Comparison of ENCODE assay signal across 8 mouse cellular contexts in the genomic region with DNA sequence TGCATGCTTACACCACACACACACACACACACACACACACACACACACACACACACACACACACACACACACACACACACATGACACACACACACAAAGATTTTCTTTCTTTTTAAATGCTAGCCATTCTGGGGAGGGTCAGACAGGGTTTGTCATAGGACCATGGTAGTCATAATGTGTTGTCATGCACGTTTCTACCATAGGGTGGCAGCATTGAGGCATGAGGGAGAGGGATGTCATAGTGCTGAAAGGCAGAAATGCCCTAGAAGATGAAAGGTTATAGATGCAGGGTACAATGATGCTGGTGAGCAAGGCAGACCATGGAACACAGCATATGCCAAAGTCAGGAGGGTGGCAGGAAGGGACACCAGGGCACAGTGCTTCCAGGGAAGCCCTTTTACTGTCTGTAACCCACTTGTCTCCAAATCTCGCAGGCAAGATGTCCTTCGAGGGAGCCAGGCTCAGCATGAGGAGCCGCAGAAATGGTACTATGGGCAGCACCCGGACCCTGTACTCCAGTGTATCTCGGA. TPM values are rescaled to one million over a fixed set of nuclear protein-coding genes. Genes with fewer than 3 reads are reported as not detected.
DNase-seq lines count a peak whose midpoint lies in the region; ATAC-seq and TF ChIP-seq lines count a peak whose summit lies in the region.

No protein-coding gene starts in this region.

- H3K9ac ChIP-seq in liver, adult 2 months (ENCODE audit: low read depth, low read length) = no peak overlapping the region
- no peak overlapping the region for H3K9ac ChIP-seq in liver, embryonic 11.5 days (ENCODE audit: low read depth, low read length)

- H3K4me2 ChIP-seq in liver, embryonic 11.5 days = no peak overlapping the region

- peak; percentile 42 for TF ChIP-seq CTCF in liver, adult 2 months (IDR thresholded peaks at IDR 0.05; ENCODE audit: low read depth, low read length)
- peak; percentile 32; the same call in 1 of the 2 replicates for TF ChIP-seq CTCF in lung, adult 2 months (IDR thresholded peaks at IDR 0.05; ENCODE audit: insufficient read depth, low read length)

- H3K4me3 ChIP-seq in liver, adult 2 months (ENCODE audit: insufficient read depth, low read depth, low read length) = no peak overlapping the region
- H3K4me3 ChIP-seq in liver, embryonic 11.5 days (ENCODE audit: low read depth, low read length) = no peak overlapping the region
- no peak overlapping the region for H3K4me3 ChIP-seq in lung, adult 2 months (replicated peaks; ENCODE audit: extremely low read depth, low read depth, low read length)

- no peaks in the 10 kb centered on the region for H3K4me1 ChIP-seq in liver, adult 2 months (ENCODE audit: control insufficient read depth, insufficient read depth, low read length)
- H3K4me1 ChIP-seq in liver, embryonic 11.5 days (replicated peaks; ENCODE audit: control insufficient read depth, insufficient read depth, low read length) = no peaks in the 10 kb centered on the region
- H3K4me1 ChIP-seq in lung, adult 2 months (ENCODE audit: control insufficient read depth, insufficient read depth, low read length) = no peaks in the 10 kb centered on the region

- WGBS in liver, adult 2 months = 73% methylated on average over 6 of the region's 6 CpGs
- 70% methylated on average over 6 of the region's 6 CpGs for WGBS in liver, embryonic 11.5 days
- 74% methylated on average over 6 of the region's 6 CpGs for WGBS in lung, adult 2 months

- DNase-seq in adrenal gland, adult 18-20 months (ENCODE audit: low spot score in 2 of 2) = peak; percentile 66
- DNase-seq in adrenal gland, postnatal 4 days (ENCODE audit: low spot score in 2 of 2) = no peak
- DNase-seq in liver, adult 2 months (ENCODE audit: extremely low read depth, low read depth, low spot score) = peak; percentile 35
- DNase-seq in liver, embryonic 11.5 days (ENCODE audit: low spot score) = no peak
- DNase-seq in c-Kit-positive CD71-positive TER-119-negative erythroid progenitor cells, embryonic 14.5 days (ENCODE audit: low read depth) = peak; percentile 40
- peak; percentile 59 for DNase-seq in forelimb bud, embryonic 11.5 days (ENCODE audit: low read depth, low spot score)
- DNase-seq in lung, adult 2 months = peak; percentile 54
- DNase-seq in spleen, postnatal 10 days (ENCODE audit: low spot score in 2 of 2) = peak; percentile 50 to 76

- no peak for TF ChIP-seq POLR2A in liver, adult 2 months (IDR thresholded peaks at IDR 0.05; ENCODE audit: extremely low read depth, insufficient read depth, low read length)
- no peak for TF ChIP-seq POLR2A in lung, adult 2 months (IDR thresholded peaks at IDR 0.05; ENCODE audit: borderline replicate concordance, extremely low read depth, low read depth, low read length)

- no peaks in the 10 kb centered on the region for H3K36me3 ChIP-seq in liver, adult 2 months (ENCODE audit: control insufficient read depth, insufficient read depth, low read length)
- no peaks in the 10 kb centered on the region for H3K36me3 ChIP-seq in liver, embryonic 11.5 days (ENCODE audit: control insufficient read depth, insufficient read depth, low read length)

- no peak for ATAC-seq in liver, embryonic 11.5 days (replicated peaks; ENCODE audit: low FRiP score)

- no peaks in the 10 kb centered on the region for H3K9me3 ChIP-seq in liver, embryonic 11.5 days (ENCODE audit: control insufficient read depth, low read length)

- no peak overlapping the region for H3K27ac ChIP-seq in liver, adult 2 months (replicated peaks; ENCODE audit: insufficient read depth, low read depth, low read length)
- no peak overlapping the region for H3K27ac ChIP-seq in liver, embryonic 11.5 days (ENCODE audit: low read depth, low read length)

- H3K27me3 ChIP-seq in liver, adult 2 months (ENCODE audit: control insufficient read depth, insufficient read depth, low read length) = no peaks in the 10 kb centered on the region
- H3K27me3 ChIP-seq in liver, embryonic 11.5 days (replicated peaks; ENCODE audit: control insufficient read depth, insufficient read depth, low read length) = no peaks in the 10 kb centered on the region

- no peaks in the 10 kb centered on the region for H3K79me2 ChIP-seq in liver, adult 2 months (ENCODE audit: control insufficient read depth, insufficient read depth, low read length)

RNA-seq across cellular contexts. Expression of a gene that starts 41.1 kb away (rescaled TPM):
- total RNA-seq in adrenal gland, adult 18-20 months (2021) = not detected
- total RNA-seq in adrenal gland, postnatal 4 days (2021) = under 1 TPM in 1 of 2 experiments, not detected in 1; 0.06 TPM
- under 0.01 TPM in 2 replicates for total RNA-seq in liver, adult 2 months (2014; rRNA removed)
- polyA plus RNA-seq in liver, adult 2 months (2012; rRNA removed) = 0.01 and 0.02 TPM in 2 replicates
- polyA plus RNA-seq in liver, embryonic 11.5 days (2014; fragmentation: Nextera tagmentation; extraction: Ambion mirVana) = not detected in 2 replicates
- not detected in 2 replicates for polyA plus RNA-seq in lung, adult 2 months (2012; rRNA removed)

RNA-seq across cellular contexts. Expression of a gene that starts 41.2 kb away (rescaled TPM):
- total RNA-seq in adrenal gland, adult 18-20 months (2021) = 10 to 100 TPM; 21.7 to 27.4 TPM
- total RNA-seq in adrenal gland, postnatal 4 days (2021) = 100 to 1,000 TPM; 124 to 130 TPM
- 78.7 and 90.1 TPM in 2 replicates for total RNA-seq in liver, adult 2 months (2014; rRNA removed)
- polyA plus RNA-seq in liver, adult 2 months (2012; rRNA removed) = 31.4 and 32.8 TPM in 2 replicates
- polyA plus RNA-seq in liver, embryonic 11.5 days (2014; fragmentation: Nextera tagmentation; extraction: Ambion mirVana) = 146 and 168 TPM in 2 replicates
- 29.4 and 32.1 TPM in 2 replicates for polyA plus RNA-seq in lung, adult 2 months (2012; rRNA removed)

Comparison
In these comparisons a context has a peak if more than half of its experiments do, and no peak if none do; other contexts are left out.
1. DNase-seq: peak in adrenal gland, adult 18-20 months (2 of 2), liver, adult 2 months (single experiment), c-Kit-positive CD71-positive TER-119-negative erythroid progenitor cells, embryonic 14.5 days (single experiment), forelimb bud, embryonic 11.5 days (single experiment), lung, adult 2 months (single experiment) and spleen, postnatal 10 days (2 of 2); none in adrenal gland, postnatal 4 days (0 of 2) and liver, embryonic 11.5 days (single experiment).